Mouse (Mus musculus) liver, postnatal 0 days (tissue): Measurements from ENCODE around the gene Atp8a2. TPM values are rescaled to one million over a fixed set of nuclear protein-coding genes. Genes with fewer than 3 reads are reported as not detected.
A peak's percentile ranks its signal among the peaks of the same experiment; 100 is the strongest.

Source experiments
- ATAC-seq: fragments of 200-750 bp; cut with Nextera tagmentation; 2 replicates; pipeline ENCODE4 v1.8.0; 2017; ENCODE audit warnings: mild to moderate bottlenecking, moderate library complexity
- DNase-seq: peaks from one replicate; pipeline ENCODE4 v3.0.0-alpha.2; 2016
- H3K27ac ChIP-seq: fragments of 300-500 bp; sonication (generic); 2 replicates; pipeline ENCODE4 v1.5.1; 2014; ENCODE audit warnings: antibody characterized with exemption, moderate library complexity, mild to moderate bottlenecking, low read depth
- H3K27me3 ChIP-seq: fragments of 300-500 bp; sonication (generic); 2 replicates; pipeline ENCODE4 v1.6.1; 2014; ENCODE audit warnings: low read length, control low read depth, mixed read lengths; ENCODE audit not compliant: insufficient read depth
- H3K36me3 ChIP-seq: fragments of 300-500 bp; sonication (generic); replicated peaks from 2 replicates; pipeline ENCODE4 v1.6.1; 2014; ENCODE audit warnings: mild to moderate bottlenecking, control low read depth, low read length, moderate library complexity, mixed read lengths; ENCODE audit not compliant: insufficient read depth
- H3K4me1 ChIP-seq: fragments of 300-500 bp; sonication (generic); 2 replicates; pipeline ENCODE4 v1.6.1; 2014; ENCODE audit warnings: antibody characterized with exemption, mild to moderate bottlenecking, control low read depth; ENCODE audit not compliant: insufficient read depth
- H3K4me2 ChIP-seq: fragments of 300-500 bp; sonication (generic); 2 replicates; pipeline ENCODE4 v1.6.1; 2014; ENCODE audit warnings: low read depth, mild to moderate bottlenecking, low read length, moderate library complexity, mixed read lengths
- H3K4me3 ChIP-seq: fragments of 300-500 bp; sonication (generic); 2 replicates; pipeline ENCODE4 v1.5.1; 2014; ENCODE audit warnings: low read depth, low read length
- H3K9ac ChIP-seq: fragments of 300-500 bp; sonication (generic); replicated peaks from 2 replicates; pipeline ENCODE4 v1.6.1; 2014; ENCODE audit warnings: mild to moderate bottlenecking, moderate library complexity
- H3K9me3 ChIP-seq: fragments of 300-500 bp; sonication (generic); 2 replicates; pipeline ENCODE4 v1.6.1; 2016; ENCODE audit warnings: mild to moderate bottlenecking, control low read depth, low read length, mixed read lengths
- CTCF ChIP-seq: sonication (generic); IDR thresholded peaks from 2 replicates; pipeline ENCODE4 v1.5.1; 2016; ENCODE audit warnings: antibody characterized with exemption, low read depth
- EP300 ChIP-seq: IDR thresholded peaks from 2 replicates; pipeline ENCODE4 v1.6.1; 2016; ENCODE audit warnings: antibody characterized with exemption, low read depth, mild to moderate bottlenecking
- WGBS: fragments of 180-500 bp; shearing (Covaris S2); extraction: QIAGEN DNeasy Blood & Tissue Kit; methylation state at CpG from one replicate; pipeline ENCODE4 v1.1.7; 2014; ENCODE audit not compliant: insufficient replicate concordance; 5-methylcytosine and 5-hydroxymethylcytosine counted together
- polyA plus RNA-seq: library from polyadenylated mRNA; unstranded; fragments of >200 nt; fragmentation: Nextera tagmentation; extraction: Ambion mirVana; gene quantifications from 2 replicates; pipeline ENCODE4 v1.2.1, GENCODE M21; 2015

Atp8a2 gene
- polyA plus RNA-seq, 1 experiment from 2014 or later, result 7.5 TPM

GRCm38 (mm10) chr14:60072496-60072895 is 124.5 kb downstream of the Atp8a2 start:
- Histone ChIP-seq H3K4me1 (0 out of 2 replicates have a peak, but pooled peaks cover 8% of the 10 kb centered on the region), H3K27me3 (no peaks in the 10 kb centered on the region), H3K4me3 (no peak overlapping the region), H3K9ac (no peak overlapping the region), H3K4me2 (no peak overlapping the region), H3K36me3 (no peaks in the 10 kb centered on the region), H3K27ac (no peak overlapping the region), H3K9me3 (no peaks in the 10 kb centered on the region)
- ATAC-seq (no peak), DNase-seq (no peak)
- 31% methylated on average over 4 of the region's 4 CpGs for WGBS
- TF ChIP-seq EP300 (no peak), CTCF (no peak)

- no peak for TF ChIP-seq EP300
- no peak for TF ChIP-seq CTCF
- 66% methylated on average over 3 of the region's 3 CpGs for WGBS
These were observed 131.8 kb downstream of the Atp8a2 start for GRCm38 (mm10) chr14:60065186-60065585.

GRCm38 (mm10) chr14:60061023-60061422 is 136.0 kb downstream of the Atp8a2 start:
- Histone ChIP-seq H3K9ac (no peak overlapping the region), H3K9me3 (no peaks in the 10 kb centered on the region), H3K36me3 (no peaks in the 10 kb centered on the region), H3K4me2 (no peak overlapping the region), H3K27me3 (no peaks in the 10 kb centered on the region), H3K4me3 (no peak overlapping the region), H3K4me1 (0 out of 2 replicates have a peak, but pooled peaks cover 5% of the 10 kb centered on the region), H3K27ac (no peak overlapping the region)
- 64% methylated on average over 3 of the region's 3 CpGs for WGBS
- ATAC-seq, result peak; percentile 70
- DNase-seq, result no peak
- TF ChIP-seq CTCF (no peak), EP300 (no peak)

More at GRCm38 (mm10) chr14:60065186-60065585, 131.8 kb downstream of the Atp8a2 start:
- H3K4me1 ChIP-seq, result 0 out of 2 replicates have a peak, but pooled peaks cover 8% of the 10 kb centered on the region
- H3K4me2 ChIP-seq, result no peak overlapping the region
- no peaks in the 10 kb centered on the region for H3K9me3 ChIP-seq
- H3K4me3 ChIP-seq, result no peak overlapping the region
- no peak overlapping the region for H3K9ac ChIP-seq
- no peak overlapping the region for H3K27ac ChIP-seq
- no peak for DNase-seq
- H3K36me3 ChIP-seq, result no peaks in the 10 kb centered on the region
- ATAC-seq, result no peak
- no peaks in the 10 kb centered on the region for H3K27me3 ChIP-seq

GRCm38 (mm10) chr14:60058867-60059266 is 138.1 kb downstream of the Atp8a2 start:
- DNase-seq (no peak), ATAC-seq (no peak)
- WGBS, result 54% methylated on average over 3 of the region's 3 CpGs
- no peak overlapping the region for H3K4me3 ChIP-seq
- TF ChIP-seq CTCF (no peak), EP300 (no peak)
- H3K27ac ChIP-seq, result no peak overlapping the region
- H3K9ac ChIP-seq, result no peak overlapping the region
- 0 out of 2 replicates have a peak, but pooled peaks cover 5% of the 10 kb centered on the region for H3K4me1 ChIP-seq
- no peak overlapping the region for H3K4me2 ChIP-seq
- H3K36me3 ChIP-seq, result no peaks in the 10 kb centered on the region
- H3K9me3 ChIP-seq, result no peaks in the 10 kb centered on the region
- H3K27me3 ChIP-seq, result no peaks in the 10 kb centered on the region

GRCm38 (mm10) chr14:60055231-60055630 is 141.7 kb downstream of the Atp8a2 start:
- Histone ChIP-seq H3K4me1 (no peaks in the 10 kb centered on the region), H3K27me3 (no peaks in the 10 kb centered on the region), H3K4me2 (no peak overlapping the region), H3K27ac (no peak overlapping the region), H3K36me3 (no peaks in the 10 kb centered on the region), H3K9ac (no peak overlapping the region), H3K9me3 (no peaks in the 10 kb centered on the region), H3K4me3 (no peak overlapping the region)
- TF ChIP-seq EP300 (no peak), CTCF (no peak)
- no peak for DNase-seq
- no peak for ATAC-seq
- 58% methylated on average over 4 of the region's 4 CpGs for WGBS

- Histone ChIP-seq H3K4me1 (no peaks in the 10 kb centered on the region), H3K36me3 (peaks cover 8% of the 10 kb centered on the region), H3K27ac (no peak overlapping the region), H3K9ac (no peak overlapping the region), H3K9me3 (no peaks in the 10 kb centered on the region), H3K27me3 (no peaks in the 10 kb centered on the region), H3K4me3 (no peak overlapping the region), H3K4me2 (no peak overlapping the region)
- WGBS, result 63% methylated on average over 2 of the region's 2 CpGs
- ATAC-seq (no peak), DNase-seq (no peak)
- no peak for TF ChIP-seq CTCF
- TF ChIP-seq EP300, result no peak
These were observed 166.3 kb downstream of the Atp8a2 start for GRCm38 (mm10) chr14:60030666-60031065.

- peaks cover 5% of the 10 kb centered on the region for H3K36me3 ChIP-seq
- DNase-seq (no peak), ATAC-seq (no peak)
- no peaks in the 10 kb centered on the region for H3K27me3 ChIP-seq
- H3K27ac ChIP-seq, result no peak overlapping the region
- H3K4me2 ChIP-seq, result no peak overlapping the region
- WGBS, result 48% methylated on average over 1 of the region's 1 CpGs
- H3K9ac ChIP-seq, result no peak overlapping the region
- TF ChIP-seq EP300 (no peak), CTCF (no peak)
- no peaks in the 10 kb centered on the region for H3K4me1 ChIP-seq
- no peaks in the 10 kb centered on the region for H3K9me3 ChIP-seq
- no peak overlapping the region for H3K4me3 ChIP-seq
These were observed 169.8 kb downstream of the Atp8a2 start for GRCm38 (mm10) chr14:60027139-60027538.
